9 mouse cellular contexts compared by ENCODE assay signal in the genomic region with DNA sequence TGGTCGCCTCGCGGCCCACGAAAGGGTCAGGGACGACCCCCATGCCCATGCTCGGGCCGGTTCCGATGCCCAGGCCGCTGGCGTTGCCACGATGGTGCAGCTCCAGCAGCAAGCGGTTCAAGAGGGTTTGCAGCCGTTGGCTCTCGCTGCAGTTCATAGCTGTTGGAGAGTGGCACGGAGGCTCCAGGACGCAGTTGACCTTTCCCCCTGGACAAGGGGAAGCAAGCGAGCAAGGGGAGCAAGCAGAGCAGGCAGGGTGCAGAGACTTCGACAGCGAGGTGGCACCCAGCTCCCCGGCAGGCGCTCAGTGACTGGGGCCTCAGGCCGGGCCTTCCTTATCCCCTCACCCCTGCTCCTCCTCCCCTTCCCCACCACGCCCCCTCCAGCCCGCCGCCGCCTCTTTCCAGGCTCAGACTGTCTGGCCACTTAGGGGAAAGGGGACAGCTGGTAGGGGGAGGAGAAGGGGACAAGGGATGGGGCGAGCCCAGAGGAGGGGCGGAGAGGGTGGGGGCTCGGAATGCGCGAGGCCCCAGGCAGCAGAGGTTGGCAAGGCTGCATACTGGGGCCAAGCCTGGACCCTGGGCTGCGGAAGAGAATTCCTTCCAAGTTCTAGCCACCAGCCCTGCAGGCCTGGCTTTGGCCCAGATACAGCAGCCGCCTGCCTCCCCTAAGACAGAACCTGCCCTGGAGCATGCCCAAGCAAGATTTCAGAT. TPM values are rescaled to one million over a fixed set of nuclear protein-coding genes. Genes with fewer than 3 reads are reported as not detected.
A peak's percentile ranks its signal among the peaks of the same experiment; 100 is the strongest.
DNase-seq lines count a peak whose midpoint lies in the region; ATAC-seq and TF ChIP-seq lines count a peak whose summit lies in the region.
"Had no signal": no experiment of that assay in that cellular context is flagged by ENCODE, and none has a peak within 500 bp of the region (broad histone marks: within the 10 kb centered on the region; RNA-seq: fewer than 3 reads in every experiment).

A gene (minus strand): TSS at position 426 of the 713 bp plus-strand sequence.

- intact Hi-C loops in gastrocnemius, postnatal 36 days (cut with DNase I): no loop called here

- 0 out of 2 replicates have a peak within 1 kb of the TSS, but pooled peaks have one; percentile 36 for H3K9ac ChIP-seq in ES-Bruce4 (ENCODE audit: low read depth, poor library complexity, severe bottlenecking)
- 0 out of 2 replicates have a peak within 1 kb of the TSS, but pooled peaks have one; percentile 12 for H3K9ac ChIP-seq in forebrain, embryonic 12.5 days
- H3K9ac ChIP-seq in limb, embryonic 13.5 days: peak within 1 kb of the TSS; percentile 39

- DNase-seq in gastrocnemius, postnatal 10 days: peak; percentile 9
- no peak for DNase-seq in gastrocnemius, postnatal 36 days
- peak; percentile 89 for DNase-seq in retina, postnatal 1 day
- no peak for DNase-seq in testis, postnatal 10 days (ENCODE audit: low spot score)
- no peak for DNase-seq in thymus, postnatal 14 days

- no peak for TF ChIP-seq CTCF in ES-Bruce4 (IDR thresholded peaks at IDR 0.05; ENCODE audit: low read depth, low read length)

- WGBS in forebrain, embryonic 12.5 days: 32% methylated on average over 25 of the region's 33 CpGs
- 17% methylated on average over 31 of the region's 33 CpGs for WGBS in limb, embryonic 13.5 days

- ATAC-seq in forebrain, embryonic 12.5 days (ENCODE audit: low FRiP score): peak; percentile 85
- ATAC-seq in limb, embryonic 13.5 days (ENCODE audit: low FRiP score, low read depth): peak; percentile 82

- H3K27me3 ChIP-seq in ES-Bruce4 (ENCODE audit: control insufficient read depth, insufficient read depth, low read length, poor library complexity, severe bottlenecking): no peaks in the 10 kb centered on the region
- peaks cover 58% of the 10 kb centered on the region for H3K27me3 ChIP-seq in forebrain, embryonic 12.5 days
- peaks cover 73% of the 10 kb centered on the region for H3K27me3 ChIP-seq in limb, embryonic 13.5 days

- no peak for TF ChIP-seq EP300 in ES-Bruce4 (IDR thresholded peaks at IDR 0.05; ENCODE audit: insufficient read depth, low read depth, low read length)

- H3K4me1 ChIP-seq in ES-Bruce4 (ENCODE audit: control insufficient read depth, insufficient read depth, low read length): no peaks in the 10 kb centered on the region
- no peaks in the 10 kb centered on the region; the same call in 1 of the 2 replicates for H3K4me1 ChIP-seq in forebrain, embryonic 12.5 days
- H3K4me1 ChIP-seq in limb, embryonic 13.5 days: 0 out of 2 replicates have a peak, but pooled peaks cover 14% of the 10 kb centered on the region

- H3K4me2 ChIP-seq in forebrain, embryonic 12.5 days: peak within 1 kb of the TSS; percentile 54
- peak within 1 kb of the TSS; percentile 63 for H3K4me2 ChIP-seq in limb, embryonic 13.5 days (replicated peaks)

- no peak within 1 kb of the TSS for H3K27ac ChIP-seq in ES-Bruce4 (ENCODE audit: insufficient read depth, low read length)
- H3K27ac ChIP-seq in forebrain, embryonic 12.5 days: no peak within 1 kb of the TSS
- no peak within 1 kb of the TSS for H3K27ac ChIP-seq in limb, embryonic 13.5 days

- no peak for TF ChIP-seq POLR2A in ES-Bruce4 (IDR thresholded peaks at IDR 0.05; ENCODE audit: insufficient read depth, low read length)

- H3K9me3 ChIP-seq in ES-Bruce4 (replicated peaks; ENCODE audit: control insufficient read depth, insufficient read depth, low read length, poor library complexity, severe bottlenecking): no peaks in the 10 kb centered on the region
- H3K9me3 ChIP-seq in forebrain, embryonic 12.5 days: no peaks in the 10 kb centered on the region
- H3K9me3 ChIP-seq in limb, embryonic 13.5 days: no peaks in the 10 kb centered on the region

- H3K4me3 ChIP-seq in ES-Bruce4 (ENCODE audit: low read depth, low read length): peak within 1 kb of the TSS; percentile 61
- peak within 1 kb of the TSS; percentile 23 for H3K4me3 ChIP-seq in forebrain, embryonic 12.5 days (replicated peaks)
- H3K4me3 ChIP-seq in limb, embryonic 13.5 days: peak within 1 kb of the TSS; percentile 36
- H3K4me3 ChIP-seq: erythroblast, embryonic 14.5 days had no signal

- H3K36me3 ChIP-seq in ES-Bruce4 (ENCODE audit: control insufficient read depth, insufficient read depth, low read length, poor library complexity, severe bottlenecking): no peaks in the 10 kb centered on the region
- H3K36me3 ChIP-seq in forebrain, embryonic 12.5 days (replicated peaks): no peaks in the 10 kb centered on the region
- no peaks in the 10 kb centered on the region for H3K36me3 ChIP-seq in limb, embryonic 13.5 days

RNA-seq across cellular contexts. Expression of the gene that starts here (rescaled TPM):
- 100 to 1,000 TPM; 189 to 219 TPM for total RNA-seq in gastrocnemius, postnatal 10 days (2021)
- 1 to 10 TPM; 3.5 to 4.1 TPM for total RNA-seq in gastrocnemius, postnatal 36 days (2021)
- polyA plus RNA-seq in ES-Bruce4 (2011; ENCODE audit: insufficient read depth, insufficient read length, low read depth, missing spikeins): 0.52 TPM in 1 of 2 replicates, not detected in the other
- polyA plus RNA-seq in forebrain, embryonic 12.5 days (2016; fragmentation: Nextera tagmentation; extraction: Ambion mirVana): 14.5 and 14.7 TPM in 2 replicates
- polyA plus RNA-seq in limb, embryonic 13.5 days (2015; fragmentation: Nextera tagmentation; extraction: Ambion mirVana): 50.9 and 51.1 TPM in 2 replicates
- polyA plus RNA-seq: erythroblast, embryonic 14.5 days had no signal

Comparison
In these comparisons a context has a peak if more than half of its experiments do, and no peak if none do; other contexts are left out.
1. RNA of the gene that starts here (total RNA-seq): 189 to 219 TPM in gastrocnemius, postnatal 10 days; 3.5 to 4.1 TPM in gastrocnemius, postnatal 36 days; every median in the first group is over 10 times any median in the second.
2. RNA of the gene that starts here (polyA plus RNA-seq): 50.9 to 51.1 TPM in limb, embryonic 13.5 days and 14.5 to 14.7 TPM in forebrain, embryonic 12.5 days; 0.52 TPM in ES-Bruce4; every median in the first group is over 10 times any median in the second.
3. DNase-seq: peak in gastrocnemius, postnatal 10 days (single experiment) and retina, postnatal 1 day (single experiment); none in gastrocnemius, postnatal 36 days (0 of 2), testis, postnatal 10 days (single experiment) and thymus, postnatal 14 days (single experiment).
4. Peak in every context shown above with its lines, with median percentiles within 50 percentile points of each other: H3K4me3 ChIP-seq and H3K9ac ChIP-seq.